Mouse (Mus musculus): ENCODE data around the gene Ntf3.

Ntf3 gene

DNA sequence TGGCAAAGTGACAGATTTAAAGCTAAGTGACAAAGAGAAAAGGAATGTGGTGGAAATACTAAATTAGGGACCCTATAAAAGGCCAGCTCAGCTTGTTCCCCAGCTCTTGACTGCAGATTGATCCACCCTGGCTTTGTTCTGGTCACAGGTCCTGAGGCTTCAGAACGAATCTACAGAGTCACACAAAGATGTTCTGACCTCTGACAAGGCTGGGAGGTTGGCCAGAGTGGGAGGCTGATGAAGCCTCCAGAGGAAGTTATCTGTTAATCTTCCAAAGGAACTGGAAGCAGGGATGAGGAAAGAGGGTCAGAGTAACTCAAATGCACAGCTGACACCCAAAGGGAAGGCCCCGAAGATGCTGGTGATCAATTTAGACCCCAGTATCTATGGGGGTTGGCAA lies 59.3 kb downstream of the Ntf3 start:
- peaks cover 1% of the 10 kb centered on the region for H3K9me3 ChIP-seq (ENCODE audit: low read length)
- no peaks in the 10 kb centered on the region for H3K36me3 ChIP-seq (ENCODE audit: insufficient read depth, low read length)
- peaks cover 13% of the 10 kb centered on the region for H3K4me1 ChIP-seq (replicated peaks; ENCODE audit: low read depth, low read length)
- peaks cover 41% of the 10 kb centered on the region for H3K27me3 ChIP-seq (ENCODE audit: insufficient read depth, low read length)
- TF ChIP-seq NANOG (IDR thresholded peaks at IDR 0.05; ENCODE audit: borderline replicate concordance, low read length): no peak
- TF ChIP-seq CTCF (conservative IDR thresholded peaks at IDR 0.05; ENCODE audit: low read length): no peak
- no peak for TF ChIP-seq POU5F1 (IDR thresholded peaks at IDR 0.05; ENCODE audit: borderline replicate concordance, low read length)
- no peak overlapping the region for H3K4me3 ChIP-seq (replicated peaks; ENCODE audit: low read length)

DNA sequence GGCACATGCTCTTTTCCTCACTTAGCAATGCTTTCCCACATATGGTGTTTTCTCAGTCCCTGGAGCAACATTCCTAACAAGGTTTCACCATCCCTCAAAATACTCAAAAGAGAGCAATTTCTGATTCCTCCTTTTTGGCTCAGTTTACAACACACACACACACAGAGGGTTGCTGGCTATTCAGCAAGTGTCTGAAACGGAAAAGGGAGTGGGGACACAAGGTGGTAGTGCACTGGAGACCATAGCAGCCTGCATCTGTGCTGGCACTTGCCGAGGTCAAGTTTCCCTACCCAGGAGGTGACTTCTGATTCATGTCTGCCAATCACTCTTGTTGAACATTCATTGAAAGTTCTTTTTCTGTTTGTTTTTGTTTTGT lies 59.9 kb downstream of the Ntf3 start:
- no peak overlapping the region for H3K4me3 ChIP-seq (replicated peaks; ENCODE audit: low read length)
- peaks cover 7% of the 10 kb centered on the region for H3K9me3 ChIP-seq (ENCODE audit: low read length)
- H3K27me3 ChIP-seq (ENCODE audit: insufficient read depth, low read length): peaks cover 41% of the 10 kb centered on the region
- H3K4me1 ChIP-seq (replicated peaks; ENCODE audit: low read depth, low read length): peaks cover 13% of the 10 kb centered on the region
- no peak for TF ChIP-seq NANOG (IDR thresholded peaks at IDR 0.05; ENCODE audit: borderline replicate concordance, low read length)
- TF ChIP-seq CTCF (conservative IDR thresholded peaks at IDR 0.05; ENCODE audit: low read length): no peak
- no peak for TF ChIP-seq POU5F1 (IDR thresholded peaks at IDR 0.05; ENCODE audit: borderline replicate concordance, low read length)
- no peaks in the 10 kb centered on the region for H3K36me3 ChIP-seq (ENCODE audit: insufficient read depth, low read length)

DNA sequence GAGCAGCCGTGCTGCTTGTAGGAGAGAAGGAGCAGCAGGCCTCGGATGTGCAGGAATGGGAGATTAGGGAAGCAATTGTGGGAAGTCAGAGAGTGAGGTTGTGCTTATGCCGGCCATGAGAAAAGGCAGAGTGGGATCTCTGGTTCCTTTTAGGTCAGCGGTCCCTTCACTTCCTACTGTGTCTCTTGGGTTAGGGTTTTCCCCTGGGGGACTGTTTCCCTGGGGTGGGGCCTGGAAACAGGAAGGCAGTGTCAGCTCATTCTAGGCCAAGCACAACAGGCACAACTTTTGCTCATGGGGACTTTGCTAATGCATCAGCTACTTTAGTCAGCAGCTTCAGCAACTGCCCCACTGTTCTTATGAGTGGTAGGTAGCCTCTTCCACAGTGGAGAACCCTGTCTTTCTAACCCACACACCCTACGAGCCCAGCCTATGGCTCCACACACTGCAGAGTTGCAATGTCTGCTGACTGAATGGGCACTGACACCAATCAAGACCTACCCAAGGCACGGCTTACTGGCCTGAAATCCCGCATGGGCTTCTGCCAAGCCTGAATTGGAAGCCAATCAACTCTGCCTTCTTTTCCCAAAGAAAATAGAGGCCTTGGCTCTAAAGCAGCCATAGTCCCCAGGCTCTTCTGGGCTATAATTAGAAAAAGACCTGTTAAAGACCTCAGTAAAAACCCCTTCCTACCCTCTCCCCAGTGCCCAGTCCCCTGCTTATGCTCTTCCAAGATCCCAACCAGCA lies 60.5 kb downstream of the Ntf3 start:
- peaks cover 41% of the 10 kb centered on the region for H3K27me3 ChIP-seq (ENCODE audit: insufficient read depth, low read length)
- H3K4me3 ChIP-seq (replicated peaks; ENCODE audit: low read length): no peak overlapping the region
- peaks cover 13% of the 10 kb centered on the region for H3K4me1 ChIP-seq (replicated peaks; ENCODE audit: low read depth, low read length)
- peaks cover 10% of the 10 kb centered on the region for H3K9me3 ChIP-seq (ENCODE audit: low read length)
- TF ChIP-seq CTCF (conservative IDR thresholded peaks at IDR 0.05; ENCODE audit: low read length) (no peak), POU5F1 (IDR thresholded peaks at IDR 0.05; ENCODE audit: borderline replicate concordance, low read length) (no peak), NANOG (IDR thresholded peaks at IDR 0.05; ENCODE audit: borderline replicate concordance, low read length) (no peak)
- H3K36me3 ChIP-seq (ENCODE audit: insufficient read depth, low read length): no peaks in the 10 kb centered on the region

DNA sequence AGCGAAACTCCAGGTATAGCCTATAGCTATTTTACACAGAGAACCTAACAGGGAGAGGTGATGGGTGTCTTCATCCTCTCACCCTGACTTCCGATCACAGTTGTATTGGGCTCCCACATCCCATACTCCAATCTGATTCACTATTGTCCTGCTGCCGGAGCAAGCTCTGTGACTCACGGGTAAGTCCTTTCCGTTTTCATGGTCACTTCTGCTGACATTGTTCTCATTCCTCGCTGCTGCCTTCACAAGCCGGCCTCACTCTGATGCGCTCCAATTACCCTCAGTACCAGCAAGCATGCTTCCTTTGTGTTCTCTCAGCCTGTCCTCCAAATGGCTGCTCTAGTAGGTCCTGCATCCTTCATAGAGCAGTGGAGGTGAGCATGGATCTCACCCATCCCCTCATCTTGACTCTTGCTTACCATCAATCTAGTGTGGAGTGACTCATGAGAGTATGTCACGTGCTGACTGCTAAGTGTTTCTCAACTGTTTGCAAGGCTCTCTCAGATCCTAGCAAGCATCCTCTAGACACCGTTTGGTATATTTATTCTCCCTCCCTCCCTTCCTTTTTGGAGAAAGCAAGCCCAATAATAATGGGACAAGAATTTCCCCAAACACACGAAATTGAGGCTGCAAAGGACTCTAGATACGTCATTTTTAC lies 61.5 kb downstream of the Ntf3 start:
- no peak overlapping the region for H3K4me3 ChIP-seq (replicated peaks; ENCODE audit: low read length)
- peaks cover 15% of the 10 kb centered on the region for H3K9me3 ChIP-seq (ENCODE audit: low read length)
- no peaks in the 10 kb centered on the region for H3K36me3 ChIP-seq (ENCODE audit: insufficient read depth, low read length)
- TF ChIP-seq NANOG (IDR thresholded peaks at IDR 0.05; ENCODE audit: borderline replicate concordance, low read length) (no peak), POU5F1 (IDR thresholded peaks at IDR 0.05; ENCODE audit: borderline replicate concordance, low read length) (no peak)
- peaks cover 13% of the 10 kb centered on the region for H3K4me1 ChIP-seq (replicated peaks; ENCODE audit: low read depth, low read length)
- peaks cover 44% of the 10 kb centered on the region for H3K27me3 ChIP-seq (ENCODE audit: insufficient read depth, low read length)

DNA sequence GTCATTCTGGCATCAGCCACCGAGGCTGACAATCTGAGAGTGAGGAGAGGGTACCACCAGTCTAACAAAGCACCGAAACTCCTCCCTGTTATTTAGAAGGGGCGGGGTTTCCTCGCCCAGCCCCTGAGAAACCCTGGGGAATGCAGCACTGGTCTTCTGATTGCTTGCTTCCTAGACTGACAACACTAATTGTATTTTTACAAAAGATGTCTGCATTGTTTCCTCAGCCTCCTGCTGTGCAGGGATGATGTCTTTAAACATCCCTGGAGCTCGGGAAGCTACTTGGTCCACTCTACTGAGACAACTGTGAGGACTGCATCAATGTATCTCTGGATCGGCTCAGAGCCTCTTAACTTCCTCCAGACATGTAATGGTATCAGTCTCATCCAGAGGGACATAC lies 64.1 kb downstream of the Ntf3 start:
- TF ChIP-seq NANOG (IDR thresholded peaks at IDR 0.05; ENCODE audit: borderline replicate concordance, low read length) (peak; percentile 88; the same call in 1 of the 2 replicates), CTCF (conservative IDR thresholded peaks at IDR 0.05; ENCODE audit: low read length) (no peak)
- peaks cover 13% of the 10 kb centered on the region for H3K4me1 ChIP-seq (replicated peaks; ENCODE audit: low read depth, low read length)
- H3K4me3 ChIP-seq (replicated peaks; ENCODE audit: low read length): no peak overlapping the region

DNA sequence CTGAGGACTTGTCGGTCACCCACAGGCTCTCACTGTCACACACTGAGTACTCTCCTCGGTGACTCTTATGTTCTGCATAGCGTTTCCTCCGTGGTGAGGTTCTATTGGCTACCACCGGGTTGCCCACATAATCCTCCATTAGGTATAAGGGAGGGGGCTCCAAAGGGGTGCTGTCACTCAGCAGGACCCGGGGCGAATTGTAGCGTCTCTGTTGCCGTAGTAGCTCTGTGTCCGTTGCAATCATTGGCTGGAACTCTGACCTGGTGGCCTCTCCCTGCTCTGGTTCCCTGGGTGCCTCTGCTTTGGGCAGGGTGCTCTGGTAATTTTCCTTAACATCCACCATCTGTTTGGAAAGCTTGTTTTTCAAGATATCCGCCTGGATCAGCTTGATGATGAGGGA lies 64.7 kb downstream of the Ntf3 start:
- H3K36me3 ChIP-seq (ENCODE audit: insufficient read depth, low read length): no peaks in the 10 kb centered on the region
- TF ChIP-seq NANOG (IDR thresholded peaks at IDR 0.05; ENCODE audit: borderline replicate concordance, low read length): no peak
- TF ChIP-seq POU5F1 (IDR thresholded peaks at IDR 0.05; ENCODE audit: borderline replicate concordance, low read length): no peak
- no peak for TF ChIP-seq CTCF (conservative IDR thresholded peaks at IDR 0.05; ENCODE audit: low read length)
- no peak overlapping the region for H3K4me3 ChIP-seq (replicated peaks; ENCODE audit: low read length)

More for the DNA sequence above, 64.1 kb downstream of the Ntf3 start:
- Histone ChIP-seq H3K27me3 (ENCODE audit: insufficient read depth, low read length) (peaks cover 36% of the 10 kb centered on the region), H3K36me3 (ENCODE audit: insufficient read depth, low read length) (no peaks in the 10 kb centered on the region), H3K9me3 (ENCODE audit: low read length) (peaks cover 25% of the 10 kb centered on the region)

DNA sequence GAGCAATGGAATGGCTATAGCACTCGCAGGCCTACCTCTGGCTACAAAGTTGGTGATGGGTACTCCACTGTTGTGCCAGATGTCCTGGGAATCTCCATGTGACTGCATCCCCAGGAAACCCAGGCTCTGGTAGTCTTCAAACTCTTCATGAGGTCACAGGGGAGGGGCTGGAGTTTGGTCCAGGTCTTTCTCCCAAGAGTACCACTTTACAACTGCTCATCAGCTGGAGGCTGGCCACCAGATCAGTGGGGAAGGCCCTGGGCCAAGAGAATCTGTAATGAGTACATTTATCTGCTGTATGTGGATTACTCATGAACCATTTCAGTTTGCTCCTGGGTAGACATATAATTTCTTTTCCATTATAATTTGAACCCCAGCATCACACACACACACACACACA lies 66.1 kb downstream of the Ntf3 start:
- Histone ChIP-seq H3K27me3 (ENCODE audit: insufficient read depth, low read length) (peaks cover 18% of the 10 kb centered on the region), H3K9me3 (ENCODE audit: low read length) (peaks cover 25% of the 10 kb centered on the region), H3K4me3 (replicated peaks; ENCODE audit: low read length) (no peak overlapping the region), H3K36me3 (ENCODE audit: insufficient read depth, low read length) (no peaks in the 10 kb centered on the region), H3K4me1 (replicated peaks; ENCODE audit: low read depth, low read length) (peaks cover 13% of the 10 kb centered on the region)
- no peak for TF ChIP-seq POU5F1 (IDR thresholded peaks at IDR 0.05; ENCODE audit: borderline replicate concordance, low read length)
- no peak for TF ChIP-seq NANOG (IDR thresholded peaks at IDR 0.05; ENCODE audit: borderline replicate concordance, low read length)
- no peak for TF ChIP-seq CTCF (conservative IDR thresholded peaks at IDR 0.05; ENCODE audit: low read length)

More for the DNA sequence above, 64.7 kb downstream of the Ntf3 start:
- Histone ChIP-seq H3K27me3 (ENCODE audit: insufficient read depth, low read length) (peaks cover 31% of the 10 kb centered on the region), H3K4me1 (replicated peaks; ENCODE audit: low read depth, low read length) (peaks cover 13% of the 10 kb centered on the region), H3K9me3 (ENCODE audit: low read length) (peaks cover 25% of the 10 kb centered on the region)

DNA sequence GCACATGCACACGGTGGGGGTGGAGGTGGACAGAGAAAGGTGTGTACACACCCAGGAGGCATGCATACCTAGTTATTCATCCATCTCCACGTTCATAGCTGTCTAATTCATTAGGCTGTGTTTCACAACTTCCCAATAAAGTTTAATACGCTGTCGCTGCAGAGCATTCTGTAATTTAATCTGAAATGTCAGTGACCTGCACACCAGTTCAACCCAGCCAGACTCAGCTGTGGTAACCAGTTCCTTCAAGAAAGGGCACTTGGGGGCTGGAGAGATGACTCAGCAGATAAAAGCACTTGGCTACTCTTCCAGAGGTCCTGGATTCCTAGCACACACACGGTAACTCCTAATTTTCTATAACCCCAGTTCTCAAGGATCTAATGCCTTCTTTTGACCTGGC lies 69.2 kb downstream of the Ntf3 start:
- H3K9me3 ChIP-seq (ENCODE audit: low read length): peaks cover 25% of the 10 kb centered on the region
- H3K4me1 ChIP-seq (replicated peaks; ENCODE audit: low read depth, low read length): peaks cover 2% of the 10 kb centered on the region; the same call in 1 of the 2 replicates
- no peaks in the 10 kb centered on the region for H3K36me3 ChIP-seq (ENCODE audit: insufficient read depth, low read length)
- no peak overlapping the region for H3K4me3 ChIP-seq (replicated peaks; ENCODE audit: low read length)
- H3K27me3 ChIP-seq (ENCODE audit: insufficient read depth, low read length): peaks cover 3% of the 10 kb centered on the region; the same call in 1 of the 2 replicates
- no peak for TF ChIP-seq POU5F1 (IDR thresholded peaks at IDR 0.05; ENCODE audit: borderline replicate concordance, low read length)
- TF ChIP-seq NANOG (IDR thresholded peaks at IDR 0.05; ENCODE audit: borderline replicate concordance, low read length): no peak
- no peak for TF ChIP-seq CTCF (conservative IDR thresholded peaks at IDR 0.05; ENCODE audit: low read length)
